Mouse (Mus musculus) frontal cortex, adult 2 months (tissue): ENCODE data around the gene Usp25. TPM values are rescaled to one million over a fixed set of nuclear protein-coding genes. Genes with fewer than 3 reads are reported as not detected.
A peak's percentile ranks its signal among the peaks of the same experiment; 100 is the strongest.

ENCODE experiments used
- DNase-seq, 2 experiments: peaks; one replicate each; pipeline ENCODE4 v3.0.0; 2022; ENCODE audit warnings: low spot score in 1 of 2; ENCODE audit errors: extremely low spot score in 1 of 2
- polyA plus RNA-seq: library from polyadenylated mRNA; depleted of rRNA; stranded (reverse); fragments of >200 nt; gene quantifications from 2 replicates; pipeline ENCODE4 v1.2.3, GENCODE M21; 2012; rRNA removed

The Usp25 gene
- polyA plus RNA-seq: 12.7 and 15.6 TPM in 2 replicates

DNA sequence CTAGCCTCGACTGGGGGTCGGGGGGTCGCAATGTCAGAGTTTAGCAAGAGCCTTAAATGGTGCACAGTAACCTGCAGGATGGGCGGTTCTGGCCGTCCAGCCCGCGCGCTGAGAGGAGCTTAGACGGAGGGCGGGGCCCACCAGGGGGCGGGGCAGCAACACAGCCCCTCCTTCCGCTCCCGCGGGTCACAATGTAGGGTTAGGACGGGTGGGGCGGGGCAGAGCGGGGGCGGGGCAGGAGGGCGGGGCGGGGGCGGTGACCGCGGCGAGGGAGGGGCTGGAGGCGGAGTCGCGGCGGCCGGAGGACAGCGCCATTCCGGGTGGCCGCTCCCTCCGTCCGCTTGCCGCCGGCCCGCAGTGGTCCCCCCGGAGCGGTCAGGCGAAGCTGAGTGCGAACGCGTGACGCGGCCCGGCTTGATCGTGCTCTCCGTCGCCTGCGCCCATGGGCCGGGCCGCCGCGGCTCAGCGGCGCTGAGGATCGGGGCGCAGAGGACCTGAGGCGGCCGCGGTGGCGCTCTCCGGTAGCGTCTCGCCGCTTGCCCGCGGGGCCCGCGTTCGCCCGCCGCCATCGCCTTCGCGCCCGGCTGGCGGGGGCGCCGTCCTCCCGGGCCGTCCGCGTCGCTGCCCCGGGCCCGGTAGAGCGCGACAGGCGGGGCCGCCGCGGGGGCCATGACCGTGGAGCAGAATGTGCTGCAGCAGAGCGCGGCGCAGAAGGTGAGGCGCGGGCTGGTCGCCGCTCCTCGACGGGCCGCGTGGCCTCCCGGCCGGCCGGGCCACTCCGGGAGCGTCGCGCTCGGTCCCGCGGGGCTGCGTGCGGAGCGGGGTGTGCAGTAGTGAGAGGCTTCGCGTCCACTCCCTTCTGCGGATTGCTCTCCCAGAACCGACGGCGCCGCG is at the start of gene Usp25:
Gene Usp25, plus strand, starts transcription at position 280 of the 894 bp plus-strand sequence.
- DNase-seq: peak in 1 of 2 experiments; percentile 84

DNA sequence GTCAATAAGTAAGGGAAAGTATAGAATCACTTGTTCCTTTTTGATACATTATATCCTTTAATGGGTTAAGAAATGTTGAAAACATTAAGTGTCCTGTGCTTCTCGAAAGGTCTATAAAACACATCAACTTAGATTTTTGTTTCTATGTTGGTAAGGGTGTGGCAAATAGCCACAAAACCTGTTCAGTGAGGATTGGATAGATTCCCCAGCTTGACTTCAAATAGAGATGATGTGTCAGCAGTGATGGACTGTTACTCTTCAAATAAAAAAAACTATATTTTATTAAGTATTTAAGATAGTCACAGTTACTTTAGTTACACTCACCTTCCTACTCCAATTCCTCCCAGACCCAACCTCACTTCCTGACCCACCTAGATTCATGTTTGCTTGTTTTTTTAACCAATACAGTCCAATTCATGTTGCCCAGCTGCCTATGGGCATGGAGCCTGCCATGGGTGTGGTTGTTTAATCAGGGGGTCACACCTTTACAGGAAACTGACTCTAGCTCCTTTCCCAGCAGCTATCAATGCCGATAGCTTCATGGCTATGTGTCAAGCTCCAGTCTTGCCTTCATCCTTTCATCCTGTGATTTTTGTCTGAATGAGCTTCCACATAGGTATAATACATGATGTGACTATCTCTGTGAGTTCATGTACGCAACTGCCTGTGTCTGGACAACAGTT is 45.8 kb upstream of the Usp25 start:
- DNase-seq: no peak

DNA sequence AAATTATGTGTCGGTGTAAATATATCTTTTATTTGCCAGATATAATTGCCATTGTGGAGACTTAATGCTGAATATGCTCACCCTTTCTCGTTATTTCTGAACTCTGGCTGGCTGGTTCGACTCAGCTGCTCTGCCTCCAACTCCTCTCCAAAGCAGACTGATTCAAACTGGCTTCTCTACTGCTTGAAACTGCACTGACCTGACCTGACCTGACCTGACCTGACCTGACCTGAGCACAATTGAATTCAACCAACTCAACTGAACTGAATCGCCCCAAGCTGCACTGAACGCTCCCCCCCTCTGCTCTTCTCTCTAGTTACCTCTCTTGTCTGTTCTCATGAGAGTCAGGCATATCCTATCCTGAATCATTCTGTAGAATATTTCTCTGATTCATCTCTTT is 42.3 kb upstream of the Usp25 start:
- DNase-seq: no peak

DNA sequence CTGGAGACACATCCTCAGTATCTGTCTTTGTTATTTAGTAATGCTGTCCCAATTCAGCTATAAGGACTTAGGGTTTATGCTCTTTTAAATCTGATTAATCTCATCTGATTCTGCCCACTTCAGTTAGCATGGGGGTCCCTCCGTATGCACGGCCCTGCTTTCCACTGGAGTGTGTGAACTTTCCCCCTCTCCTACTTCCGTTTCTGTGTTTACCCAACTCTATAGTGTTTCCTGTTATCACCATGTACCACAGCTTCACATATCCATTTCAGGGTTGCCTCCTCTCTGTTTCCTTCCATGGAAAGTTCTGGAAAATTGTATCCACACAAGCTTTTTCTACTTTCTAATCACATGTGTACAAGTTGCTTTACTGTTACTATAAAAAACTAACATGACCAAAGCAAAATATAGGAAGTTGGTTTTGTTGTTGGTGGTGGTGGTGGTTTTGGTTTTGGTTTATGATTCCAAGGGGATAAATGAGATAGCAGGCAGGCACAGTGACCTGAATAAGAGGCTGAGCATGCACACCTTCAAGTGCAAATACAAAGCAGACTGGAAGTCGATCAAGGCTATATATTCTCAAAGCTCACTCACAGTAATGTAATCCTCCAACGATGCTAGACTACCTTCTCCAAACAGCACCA is 36.6 kb upstream of the Usp25 start:
- no peak for DNase-seq

DNA sequence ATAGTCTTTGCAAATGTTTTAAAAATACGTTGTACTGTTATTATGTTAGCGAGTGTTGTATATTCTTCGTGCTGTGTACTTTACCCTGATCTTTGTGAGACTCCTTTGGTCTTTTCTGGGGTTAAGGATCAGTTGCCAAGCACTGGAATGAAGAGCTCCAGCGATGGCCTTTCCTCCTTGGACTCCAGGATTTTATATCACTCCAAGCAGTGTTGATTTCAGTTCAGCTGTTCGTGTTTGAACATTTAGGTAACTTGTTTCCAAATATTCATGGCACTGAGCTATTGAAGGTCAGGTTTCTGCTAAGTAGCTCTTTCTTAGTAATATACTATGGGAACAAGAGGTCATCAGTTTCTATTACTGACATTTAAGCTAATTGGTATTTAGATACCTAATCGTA is 29.8 kb upstream of the Usp25 start:
- DNase-seq: no peak

DNA sequence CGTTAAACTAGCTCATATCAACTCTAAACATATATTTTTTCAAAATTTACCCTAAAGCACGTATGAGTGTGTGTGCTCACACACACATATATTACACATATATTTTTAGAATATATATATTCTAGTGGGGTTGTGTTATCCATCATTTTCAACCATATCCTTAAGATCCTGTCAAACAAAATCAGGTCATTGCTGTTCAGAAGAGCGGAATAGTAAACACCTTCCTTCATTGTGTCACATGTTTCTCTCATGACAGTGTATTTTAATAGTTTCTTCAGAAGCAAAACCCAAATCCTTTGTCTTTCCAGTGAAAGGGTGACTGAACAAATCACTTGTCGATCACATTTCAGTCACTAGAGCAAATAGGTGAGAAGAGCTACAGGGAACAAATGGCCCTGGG is 25.8 kb upstream of the Usp25 start:
- no peak for DNase-seq

DNA sequence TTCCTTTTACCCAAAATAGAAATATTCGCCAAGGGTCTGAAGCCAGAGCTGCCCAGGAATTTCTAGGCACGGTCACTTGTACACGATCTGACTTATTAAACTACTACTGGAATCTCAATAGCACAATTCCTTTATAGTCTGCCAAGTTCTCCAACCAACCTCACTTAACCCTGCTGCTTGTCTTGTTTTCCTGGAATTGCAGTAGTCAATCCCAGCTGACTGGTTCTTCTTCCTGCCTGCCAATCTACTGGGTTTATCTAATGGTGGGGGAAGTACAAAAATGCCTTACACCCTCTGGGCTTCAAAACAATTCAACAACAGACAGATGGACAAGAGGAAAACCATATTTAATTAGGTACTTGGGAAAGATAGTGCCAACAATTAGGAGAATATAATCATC is 9.6 kb upstream of the Usp25 start:
- DNase-seq: no peak

DNA sequence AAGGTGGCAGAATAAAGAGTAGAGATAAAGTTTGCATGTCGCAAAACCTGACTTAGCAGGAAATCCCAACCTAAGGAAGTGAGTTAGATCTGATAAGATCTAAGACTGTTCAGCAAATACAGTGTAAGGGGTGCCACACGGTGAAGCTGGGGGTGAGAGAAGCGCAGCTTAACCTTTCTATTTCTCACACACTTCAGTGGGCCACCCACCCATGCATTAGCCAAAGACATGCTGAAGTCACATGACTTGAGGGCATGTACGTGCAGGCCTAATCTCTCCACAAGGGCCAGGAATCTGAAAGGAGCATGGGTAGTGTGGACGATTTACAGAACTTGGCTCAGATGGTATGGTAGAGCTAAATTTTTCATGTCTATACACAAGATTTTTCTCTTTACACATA is 4.3 kb upstream of the Usp25 start:
- DNase-seq: no peak

DNA sequence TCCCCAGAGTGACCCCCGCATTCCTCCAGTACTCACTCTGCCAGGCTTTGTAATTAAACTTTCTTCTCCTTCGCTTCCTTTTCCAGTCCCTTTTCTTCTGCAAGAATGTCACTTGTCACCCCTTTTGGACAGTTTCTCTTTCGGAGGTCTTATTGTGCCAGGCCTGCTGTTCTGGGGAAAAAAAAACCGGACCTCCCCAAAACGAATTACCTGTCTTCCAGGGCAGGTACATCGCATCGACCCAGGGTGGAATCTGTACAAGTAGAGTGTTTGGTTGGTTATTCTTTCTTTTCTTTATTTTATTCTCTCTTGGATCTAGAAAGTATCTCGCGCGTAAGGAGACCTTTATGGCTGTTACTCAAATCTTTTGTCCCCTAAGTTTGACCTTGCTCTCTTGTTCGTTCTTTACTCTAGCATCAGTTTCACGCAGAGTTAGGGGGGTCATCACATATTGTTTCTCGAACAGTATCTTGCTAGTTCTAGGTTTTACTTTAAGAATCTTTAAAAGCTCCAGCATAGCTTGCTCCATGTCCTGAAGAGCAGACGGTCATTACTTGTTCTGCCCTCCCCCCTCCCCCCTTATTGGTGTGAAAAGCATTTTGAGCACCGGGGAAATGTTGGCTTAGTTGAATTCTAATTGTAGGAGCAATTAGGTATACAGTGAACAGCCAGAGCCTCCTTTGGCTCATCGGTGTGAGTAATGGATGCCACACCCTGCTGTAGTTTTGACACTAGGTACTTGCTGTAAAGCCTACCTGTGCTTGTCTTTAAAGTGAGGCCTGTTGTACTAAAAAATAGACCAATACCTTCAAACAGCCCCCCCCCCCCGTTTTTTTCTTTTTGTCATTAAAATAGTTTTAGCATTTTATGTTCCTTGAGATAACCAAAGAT is 1.1 kb downstream of the Usp25 start:
- DNase-seq: no peak

DNA sequence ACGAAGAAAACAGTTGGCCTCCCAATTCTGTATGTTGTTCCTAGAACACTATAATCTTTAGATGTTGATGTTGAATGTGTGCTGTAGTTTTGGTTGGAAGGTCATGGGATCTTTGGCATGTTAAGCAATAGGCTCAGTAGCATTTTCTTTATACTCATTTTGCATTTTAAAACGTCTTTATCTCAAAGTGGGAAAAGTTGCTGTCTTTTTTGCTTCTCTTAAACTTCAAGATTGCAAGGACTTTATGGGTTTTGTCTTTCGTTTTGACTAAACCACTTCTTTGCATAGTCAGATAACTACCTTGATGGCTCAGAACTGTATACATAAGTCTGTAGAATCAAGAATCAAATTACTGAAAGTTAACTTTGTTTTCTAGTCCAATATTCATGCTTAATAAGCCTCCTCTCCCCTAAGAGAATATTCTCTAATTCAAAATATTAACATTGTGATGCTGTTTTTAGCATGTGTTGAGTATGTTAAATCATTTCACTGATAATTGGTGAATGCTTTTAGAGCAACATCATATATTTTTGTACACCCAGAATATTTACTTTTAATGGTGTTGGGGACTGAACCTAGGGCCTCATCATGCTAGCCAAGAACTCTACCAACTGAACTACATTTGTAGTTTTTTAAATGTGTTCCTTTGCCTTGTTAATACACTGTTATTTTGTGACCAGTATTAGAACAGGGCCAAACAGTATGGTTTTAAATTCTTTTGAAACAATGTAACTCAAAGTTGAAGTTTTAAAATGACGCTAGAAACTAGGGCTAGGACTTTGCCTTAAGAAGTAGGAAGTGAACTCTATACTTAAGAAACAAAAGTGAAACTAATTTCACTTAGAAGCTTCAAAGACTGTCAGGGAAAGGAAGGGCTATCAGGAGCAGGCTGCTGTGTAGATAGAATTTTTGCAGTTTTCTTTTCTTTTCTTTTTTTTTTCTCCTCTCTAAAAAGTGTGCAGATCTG is 2.2 kb downstream of the Usp25 start:
- DNase-seq: no peak

DNA sequence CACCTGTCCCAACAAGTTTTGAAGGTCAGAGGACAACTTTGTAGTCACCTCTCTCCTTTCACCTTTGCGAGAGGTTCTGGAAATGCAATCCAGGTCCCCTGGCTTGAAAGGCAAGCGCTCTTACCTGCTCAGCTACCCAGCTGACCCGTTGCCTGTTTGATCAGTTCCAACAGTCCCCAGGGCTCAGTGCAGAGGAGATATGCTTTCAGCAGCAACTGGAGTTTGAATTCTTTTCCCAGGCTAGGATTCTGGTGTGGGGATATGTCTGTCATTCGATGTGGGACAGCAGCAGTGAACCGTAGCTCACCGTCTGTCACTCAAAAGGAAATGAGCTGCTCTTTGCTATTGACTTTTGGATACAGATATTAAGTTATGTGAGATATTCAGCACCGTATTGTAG is 4.4 kb downstream of the Usp25 start:
- no peak for DNase-seq

DNA sequence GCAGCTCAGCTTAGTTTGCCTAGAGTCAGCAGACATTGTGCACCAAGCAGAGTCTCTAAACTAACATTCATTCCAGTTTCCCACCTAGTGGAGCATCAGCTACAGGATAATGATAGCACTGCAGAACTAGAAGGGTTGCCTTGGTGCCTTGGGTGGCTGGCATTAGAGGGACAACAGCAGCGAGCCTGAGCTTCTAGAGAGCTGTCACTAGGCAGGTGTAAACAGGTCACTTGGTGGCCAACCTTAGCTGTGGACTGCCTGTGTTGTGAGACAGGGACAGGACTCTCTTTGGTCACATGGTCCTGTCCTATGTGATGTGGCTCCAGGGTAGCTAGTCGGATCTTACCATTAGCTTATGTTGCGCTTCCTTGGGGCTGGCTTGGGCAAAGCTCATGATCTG is 6.7 kb downstream of the Usp25 start:
- DNase-seq: no peak

DNA sequence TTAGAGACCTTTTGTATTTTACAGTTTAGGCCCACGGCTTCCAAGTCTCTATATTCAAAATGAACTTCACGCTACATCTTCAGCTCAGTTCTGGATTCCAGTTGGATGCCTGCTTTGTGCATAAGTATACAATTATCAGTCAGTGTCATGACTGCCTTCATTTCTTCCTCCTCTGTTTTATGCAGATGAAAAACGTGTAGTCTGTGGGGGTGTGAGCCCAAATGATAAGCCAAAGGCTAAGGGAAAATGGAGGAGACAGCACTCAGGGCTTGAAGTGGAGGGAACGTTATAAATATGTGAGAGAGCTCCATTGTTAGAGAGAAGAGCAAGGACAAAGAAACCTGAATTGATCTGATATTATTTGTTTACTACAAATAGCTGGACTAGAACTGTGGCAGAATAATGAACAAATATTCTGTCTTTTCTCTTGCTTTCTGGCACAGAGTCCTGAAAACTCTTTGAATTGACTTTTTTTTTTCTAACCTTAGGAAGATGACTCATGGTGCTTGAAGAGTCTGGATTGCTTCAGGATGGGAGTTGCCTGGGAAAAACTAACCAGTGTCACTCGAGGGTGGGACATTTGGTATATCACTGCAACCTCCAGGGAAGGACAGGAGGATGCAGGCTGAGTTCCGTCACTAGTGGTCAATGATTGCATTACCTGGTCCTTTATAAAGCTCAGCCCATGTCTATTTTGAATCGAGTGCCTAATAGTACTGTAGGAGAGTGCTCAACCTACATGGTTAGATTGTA is 10.3 kb downstream of the Usp25 start:
- DNase-seq: no peak

DNA sequence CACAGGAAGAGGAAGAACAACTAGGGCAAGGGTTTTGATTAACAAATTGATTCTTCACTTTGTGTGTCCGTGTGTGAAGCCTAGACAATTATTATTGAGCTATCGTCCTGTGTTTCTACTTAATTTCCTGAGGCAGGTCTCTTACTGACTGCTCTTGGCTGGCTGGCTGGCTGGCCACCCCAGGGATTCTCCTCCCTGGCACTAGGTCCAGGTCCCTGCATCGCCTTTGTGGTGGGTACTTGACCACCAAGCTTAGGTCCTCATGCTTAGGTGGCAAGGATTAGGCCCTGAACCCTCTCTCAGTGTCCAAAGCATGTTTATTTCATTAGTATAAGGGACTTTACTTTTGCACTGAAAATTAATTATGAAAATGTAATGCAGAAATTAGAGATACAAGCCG is 12.6 kb downstream of the Usp25 start:
- DNase-seq: no peak

DNA sequence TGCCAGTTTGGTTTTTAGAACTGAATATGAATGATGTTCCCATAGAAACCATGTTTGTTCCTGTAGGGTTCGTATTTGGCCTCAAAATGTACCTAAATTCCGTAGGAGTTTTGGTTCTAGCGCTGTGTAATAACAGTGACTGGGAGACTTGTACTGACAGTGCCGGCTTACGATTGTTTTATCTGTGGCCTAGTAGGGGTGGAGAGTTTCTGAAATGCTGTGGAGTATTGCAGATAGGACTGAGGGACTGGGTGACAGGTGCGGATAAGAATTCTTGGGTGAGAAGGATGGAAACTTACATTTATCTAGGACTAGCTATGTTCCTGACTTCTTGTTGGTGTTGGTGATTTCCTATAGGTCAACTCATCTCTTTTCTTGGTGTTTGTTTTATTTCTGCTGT is 13.4 kb downstream of the Usp25 start:
- DNase-seq: no peak

DNA sequence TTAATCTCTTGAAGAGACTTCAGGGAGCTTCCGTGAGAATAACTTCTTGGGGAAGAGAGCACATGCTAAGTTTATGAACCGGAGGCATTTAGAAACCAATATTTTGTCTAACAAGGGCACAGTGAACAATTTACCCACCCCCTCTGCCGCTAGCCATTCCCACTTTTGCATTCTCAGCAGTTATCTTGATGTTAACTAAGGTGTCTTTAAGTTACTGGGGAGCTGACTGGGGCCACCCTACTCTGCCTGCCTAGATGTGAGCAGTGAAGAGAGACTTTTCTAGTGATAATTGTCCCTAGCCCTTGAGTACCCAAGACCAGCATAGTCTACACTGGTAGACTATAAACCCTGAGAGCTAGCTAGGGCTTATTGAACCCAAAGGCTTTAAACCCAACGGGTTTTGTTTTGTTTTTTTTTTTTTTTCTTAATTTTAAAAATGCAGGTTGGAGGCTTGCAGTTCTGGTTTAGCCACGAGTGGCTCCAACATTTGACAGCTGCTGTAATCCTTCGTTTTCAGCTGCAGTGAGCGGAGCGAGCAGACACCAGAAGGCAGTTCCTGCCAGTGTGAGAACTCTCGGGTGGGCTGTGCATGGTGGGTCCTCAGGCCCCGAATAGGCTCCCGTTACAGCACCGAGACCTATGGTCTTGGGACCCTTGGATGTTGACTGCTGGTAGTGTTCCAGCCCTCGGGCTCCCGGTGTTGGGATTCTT is 14.6 kb downstream of the Usp25 start:
- DNase-seq: no peak

DNA sequence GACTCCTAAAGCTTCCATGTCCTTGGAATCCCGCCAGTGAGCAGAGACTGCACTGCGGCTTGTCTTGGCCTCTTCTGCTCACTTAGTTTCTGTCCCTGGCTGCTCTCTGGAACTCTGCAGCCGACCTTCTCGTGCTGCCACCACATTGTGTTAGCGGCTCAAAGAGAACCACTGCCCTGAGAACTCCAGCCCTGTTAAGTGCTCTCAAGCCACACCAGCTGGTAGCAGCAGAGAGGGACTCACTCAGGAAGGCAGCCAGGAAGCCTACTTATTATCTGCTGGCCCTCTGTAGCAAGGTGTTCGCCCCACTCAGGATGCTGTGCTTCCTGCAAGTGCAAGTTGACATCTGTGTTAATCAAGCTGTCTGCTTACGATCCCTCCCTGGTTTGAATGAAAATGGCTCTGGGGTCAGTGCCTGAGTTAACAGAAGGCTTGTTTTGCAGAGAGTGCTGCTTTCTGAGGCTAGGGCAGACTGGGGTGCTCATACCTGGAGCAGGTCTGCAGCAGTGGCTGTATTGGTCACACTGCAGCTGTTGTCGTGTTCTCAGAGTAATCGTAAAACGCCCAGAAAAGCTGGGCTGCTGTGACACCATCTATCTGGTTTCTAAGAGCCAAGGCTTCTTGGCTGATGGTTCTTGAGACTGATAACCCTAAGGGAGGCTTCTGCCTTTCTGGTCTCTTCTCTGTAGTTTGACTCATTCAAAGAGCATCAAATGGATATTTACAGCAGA is 15.3 kb downstream of the Usp25 start:
- DNase-seq: no peak
